ENCODE assay signal across 8 mouse cellular contexts in the genomic region with DNA sequence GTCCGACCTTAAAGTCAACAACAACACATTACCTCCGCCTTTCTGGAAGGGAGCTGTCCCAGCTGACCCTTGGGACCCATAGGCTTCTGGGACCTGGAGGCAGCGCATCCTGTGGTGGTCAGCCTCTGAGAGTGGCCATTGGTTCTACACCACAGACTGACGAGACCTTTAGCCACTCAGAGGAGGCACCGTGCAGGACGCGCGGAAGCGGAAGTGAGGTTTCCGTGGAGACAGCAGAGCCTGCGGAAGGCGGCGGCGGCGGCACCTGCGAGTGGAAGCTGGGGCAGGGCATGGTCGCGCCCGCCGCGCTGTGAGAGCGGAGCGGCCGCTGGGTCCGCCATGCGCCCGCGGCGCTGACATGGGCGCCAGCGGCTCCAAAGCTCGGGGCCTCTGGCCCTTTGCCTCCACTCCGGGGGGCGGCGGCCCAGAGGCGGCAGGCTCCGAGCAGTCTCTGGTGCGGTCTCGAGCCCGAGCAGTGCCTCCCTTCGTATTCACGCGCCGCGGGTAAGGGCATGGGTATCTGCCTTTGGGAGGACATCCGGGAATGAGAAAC. TPM values are rescaled to one million over a fixed set of nuclear protein-coding genes. Genes with fewer than 3 reads are reported as not detected.
DNase-seq lines count a peak whose midpoint lies in the region; ATAC-seq lines count a peak whose summit lies in the region.

A gene (plus strand): TSS at position 227 of the 553 bp plus-strand sequence.

- peak; percentile 92 for DNase-seq in NIH3T3 (ENCODE audit: low read depth)
- DNase-seq in cerebellum, adult 9-11 months = peak; percentile 96
- DNase-seq in frontal cortex, adult 2 months (ENCODE audit: extremely low spot score in 1 of 2, low spot score in 1 of 2) = peak; percentile 96 to 97
- peak; percentile 92 for DNase-seq in hindbrain, embryonic 11.5 days (ENCODE audit: low spot score)
- peak; percentile 90 to 97 for DNase-seq in layer of hippocampus, postnatal 14 days (ENCODE audit: low spot score in 2 of 2)
- peak; percentile 93 for DNase-seq in lung, postnatal 14 days
- DNase-seq in retina, postnatal 1 day = peak; percentile 98
- peak; percentile 91 to 93 for DNase-seq in urinary bladder, adult 18-20 months (ENCODE audit: low spot score in 2 of 2)

- WGBS in hindbrain, embryonic 11.5 days = 0% methylated on average over 46 of the region's 46 CpGs

- ATAC-seq in hindbrain, embryonic 11.5 days (ENCODE audit: low FRiP score) = peak; percentile 91

- peak within 1 kb of the TSS; percentile 81 for H3K9ac ChIP-seq in hindbrain, embryonic 11.5 days (ENCODE audit: low read depth, low read length)

- H3K9me3 ChIP-seq in hindbrain, embryonic 11.5 days (ENCODE audit: control insufficient read depth, low read length) = no peaks in the 10 kb centered on the region

- H3K27ac ChIP-seq in hindbrain, embryonic 11.5 days (ENCODE audit: low read depth, low read length) = peak within 1 kb of the TSS; percentile 48; the same call in 1 of the 2 replicates

- peak within 1 kb of the TSS; percentile 83 for H3K4me3 ChIP-seq in hindbrain, embryonic 11.5 days (ENCODE audit: low read depth, low read length)

- H3K4me2 ChIP-seq in hindbrain, embryonic 11.5 days (replicated peaks; ENCODE audit: low read depth, low read length) = peak within 1 kb of the TSS; percentile 79

- H3K36me3 ChIP-seq in hindbrain, embryonic 11.5 days (ENCODE audit: control insufficient read depth, insufficient read depth, low read length) = peaks cover 13% of the 10 kb centered on the region

- H3K4me1 ChIP-seq in hindbrain, embryonic 11.5 days (replicated peaks; ENCODE audit: control insufficient read depth, insufficient read depth, low read length) = peaks cover 13% of the 10 kb centered on the region

- H3K27me3 ChIP-seq in hindbrain, embryonic 11.5 days (ENCODE audit: control insufficient read depth, insufficient read depth, low read length) = no peaks in the 10 kb centered on the region

RNA-seq across cellular contexts. Expression of the gene that starts here (rescaled TPM):
- polyA plus RNA-seq in frontal cortex, adult 2 months (2012; rRNA removed) = 120 and 133 TPM in 2 replicates
- polyA plus RNA-seq in hindbrain, embryonic 11.5 days (2014; fragmentation: Nextera tagmentation; extraction: Ambion mirVana) = 88.2 and 92.4 TPM in 2 replicates
- total RNA-seq in layer of hippocampus, postnatal 14 days (2021) = 10 to 100 TPM; 63.0 to 64.1 TPM

Comparison
In these comparisons a context has a peak if more than half of its experiments do, and no peak if none do; other contexts are left out.
1. Peak in every context shown above with its lines: DNase-seq, ATAC-seq, H3K4me3 ChIP-seq and H3K27ac ChIP-seq.